ENCODE assay signal across 19 mouse cellular contexts in genomic region chr12:76923118-76923517, GRCm38 (mm10). TPM values are rescaled to one million over a fixed set of nuclear protein-coding genes. Genes with fewer than 3 reads are reported as not detected.
DNase-seq lines count a peak whose midpoint lies in the region; ATAC-seq and TF ChIP-seq lines count a peak whose summit lies in the region.
"Had no signal": no experiment of that assay in that cellular context is flagged by ENCODE, and none has a peak within 500 bp of the region (broad histone marks: within the 10 kb centered on the region; RNA-seq: fewer than 3 reads in every experiment).

No protein-coding gene starts in this region.

- no peak overlapping the region for H3K4me2 ChIP-seq in liver, postnatal 0 days (ENCODE audit: low read depth, low read length)
- H3K4me2 ChIP-seq: embryonic facial prominence, embryonic 12.5 days; limb, embryonic 15.5 days; lung, embryonic 15.5 days had no signal

- intact Hi-C loops in left cerebral cortex, postnatal 4 days (cut with DNase I) = no loop called here

- no peak for TF ChIP-seq EP300 in liver, postnatal 0 days (IDR thresholded peaks at IDR 0.05; ENCODE audit: low read depth)

- no peak overlapping the region for H3K4me3 ChIP-seq in liver, adult 2 months (ENCODE audit: insufficient read depth, low read depth, low read length)
- H3K4me3 ChIP-seq in liver, postnatal 0 days (ENCODE audit: low read depth, low read length) = no peak overlapping the region
- H3K4me3 ChIP-seq in brown adipose tissue, adult 24 weeks (ENCODE audit: insufficient read depth, low read depth, low read length) = no peak overlapping the region
- H3K4me3 ChIP-seq: embryonic facial prominence, embryonic 12.5 days; limb, embryonic 15.5 days; lung, embryonic 15.5 days; midbrain, embryonic 10.5 days had no signal

- H3K36me3 ChIP-seq in liver, adult 2 months (ENCODE audit: control insufficient read depth, insufficient read depth, low read length) = no peaks in the 10 kb centered on the region
- H3K36me3 ChIP-seq in liver, postnatal 0 days (replicated peaks; ENCODE audit: insufficient read depth, low read length) = peaks cover 13% of the 10 kb centered on the region
- H3K36me3 ChIP-seq: embryonic facial prominence, embryonic 12.5 days had no signal

- no peaks in the 10 kb centered on the region for H3K9me3 ChIP-seq in liver, postnatal 0 days (ENCODE audit: low read length)
- H3K9me3 ChIP-seq: embryonic facial prominence, embryonic 12.5 days; limb, embryonic 15.5 days; lung, embryonic 15.5 days; midbrain, embryonic 10.5 days had no signal

- H3K4me1 ChIP-seq in liver, adult 2 months (ENCODE audit: control insufficient read depth, insufficient read depth, low read length) = peaks cover 8% of the 10 kb centered on the region
- H3K4me1 ChIP-seq in liver, postnatal 0 days (ENCODE audit: insufficient read depth) = peaks cover 2% of the 10 kb centered on the region
- peaks cover 19% of the 10 kb centered on the region for H3K4me1 ChIP-seq in brown adipose tissue, adult 24 weeks (ENCODE audit: control insufficient read depth, insufficient read depth, insufficient read length, low read length)
- H3K4me1 ChIP-seq: embryonic facial prominence, embryonic 12.5 days; limb, embryonic 15.5 days; lung, embryonic 15.5 days had no signal

- no peaks in the 10 kb centered on the region for H3K79me2 ChIP-seq in liver, adult 2 months (ENCODE audit: control insufficient read depth, insufficient read depth, low read length)

- no peak for TF ChIP-seq POLR2A in liver, adult 2 months (IDR thresholded peaks at IDR 0.05; ENCODE audit: extremely low read depth, insufficient read depth, low read length)

- ATAC-seq in liver, postnatal 0 days = no peak
- peak; percentile 66 for ATAC-seq in CD4-positive, CD25-positive, alpha-beta regulatory T cell, adult 4 months
- ATAC-seq: forebrain, embryonic 16.5 days; hindbrain, postnatal 0 days had no signal

- no peak for TF ChIP-seq CTCF in liver, adult 2 months (IDR thresholded peaks at IDR 0.05; ENCODE audit: low read depth, low read length)
- TF ChIP-seq CTCF in liver, postnatal 0 days (IDR thresholded peaks at IDR 0.05; ENCODE audit: low read depth) = no peak

- peak; percentile 17 for DNase-seq in liver, adult 2 months (ENCODE audit: extremely low read depth, low read depth, low spot score)
- DNase-seq in liver, postnatal 0 days = no peak
- peak; percentile 38 for DNase-seq in thymus, postnatal 14 days
- DNase-seq in left cerebral cortex, postnatal 4 days = no peak
- DNase-seq in left cerebral cortex, adult 18-20 months (ENCODE audit: low spot score in 2 of 2) = no peak
- DNase-seq: adrenal gland, postnatal 14 days; cerebellum, adult 18-20 months; heart, postnatal 4 days; kidney, postnatal 4 days; right cerebral cortex, postnatal 14 days had no signal

- WGBS in liver, adult 2 months = 70% methylated on average over 8 of the region's 8 CpGs
- 75% methylated on average over 8 of the region's 8 CpGs for WGBS in liver, postnatal 0 days (ENCODE audit: insufficient replicate concordance)

- H3K27me3 ChIP-seq in liver, adult 2 months (ENCODE audit: control insufficient read depth, insufficient read depth, low read length) = no peaks in the 10 kb centered on the region
- H3K27me3 ChIP-seq in liver, postnatal 0 days (ENCODE audit: insufficient read depth, low read length) = no peaks in the 10 kb centered on the region
- H3K27me3 ChIP-seq: CH12.LX; embryonic facial prominence, embryonic 12.5 days; limb, embryonic 15.5 days; lung, embryonic 15.5 days had no signal

- no peak overlapping the region for H3K27ac ChIP-seq in liver, adult 2 months (replicated peaks; ENCODE audit: insufficient read depth, low read depth, low read length)
- no peak overlapping the region for H3K27ac ChIP-seq in liver, postnatal 0 days (ENCODE audit: low read depth)
- H3K27ac ChIP-seq in brown adipose tissue, adult 24 weeks (replicated peaks; ENCODE audit: low read depth, low read length) = peak overlapping the region; percentile 87
- H3K27ac ChIP-seq: embryonic facial prominence, embryonic 12.5 days; hindbrain, postnatal 0 days; limb, embryonic 15.5 days; lung, embryonic 15.5 days; midbrain, embryonic 10.5 days had no signal

- H3K9ac ChIP-seq in liver, adult 2 months (ENCODE audit: low read depth, low read length) = no peak overlapping the region
- no peak overlapping the region for H3K9ac ChIP-seq in liver, postnatal 0 days (replicated peaks)
- H3K9ac ChIP-seq: embryonic facial prominence, embryonic 12.5 days; limb, embryonic 15.5 days; lung, embryonic 15.5 days had no signal

RNA-seq across cellular contexts. Expression of gene Max, which starts 38.9 kb away (rescaled TPM):
- total RNA-seq in liver, adult 2 months (2014; rRNA removed) = 8.3 and 8.6 TPM in 2 replicates
- polyA plus RNA-seq in liver, adult 2 months (2012; rRNA removed) = 8.8 and 10.1 TPM in 2 replicates
- 6.3 and 7.1 TPM in 2 replicates for polyA plus RNA-seq in liver, postnatal 0 days (2015; fragmentation: Nextera tagmentation; extraction: Ambion mirVana)
- polyA plus RNA-seq in CD4-positive, CD25-positive, alpha-beta regulatory T cell, adult 4 months (2017; shearing (Covaris generic)) = 100 to 1,000 TPM in 1 of 2 experiments, 10 to 100 TPM in 1; 38.1 to 126 TPM
- polyA plus RNA-seq in brown adipose tissue, adult 24 weeks (2012; ENCODE audit: insufficient read depth, insufficient read length, missing spikeins) = 42.7 and 44.6 TPM in 2 replicates
- 10 to 100 TPM; 78.8 to 80.9 TPM for total RNA-seq in left cerebral cortex, postnatal 4 days (2021)
- total RNA-seq in left cerebral cortex, adult 18-20 months (2021) = 10 to 100 TPM; 78.0 to 79.7 TPM

Comparison
In these comparisons a context has a peak if more than half of its experiments do, and no peak if none do; other contexts are left out.
1. DNase-seq: peak in liver, adult 2 months (single experiment) and thymus, postnatal 14 days (single experiment); none in liver, postnatal 0 days (single experiment), left cerebral cortex, postnatal 4 days (single experiment) and left cerebral cortex, adult 18-20 months (0 of 2).